Mouse (Mus musculus) lung, postnatal 0 days (tissue): ENCODE measurements around the gene Btbd2.
"Not testable (repeated sequence)": the region's sequence is repeated elsewhere in the genome, so short reads cannot be mapped to it uniquely, and the experiment has no call there.

ENCODE experiments used
- CTCF ChIP-seq: IDR thresholded peaks from 2 replicates; pipeline ENCODE4 v1.5.1; 2016; ENCODE audit warnings: antibody characterized with exemption, mild to moderate bottlenecking
- EP300 ChIP-seq: IDR thresholded peaks from 2 replicates; pipeline ENCODE4 v1.6.1; 2016; ENCODE audit warnings: antibody characterized with exemption, mild to moderate bottlenecking, control low read depth

GRCm38 (mm10) chr10:80649910-80650309 is 7.0 kb downstream of the Btbd2 start:
- not testable (repeated sequence) for TF ChIP-seq EP300, CTCF
